Mouse (Mus musculus): ENCODE measurements at regions not wholly inside any gene's neighbourhood (a gene's known extent, or its start where the extent isn't known, plus 50 kb on each side); places are given as distances from the start of the nearest gene placed in this dataset.

- no peak for TF ChIP-seq POLR2A (IDR thresholded peaks at IDR 0.05; ENCODE audit: borderline replicate concordance, extremely low read depth, insufficient read depth, insufficient read length, poor library complexity, severe bottlenecking)
- TF ChIP-seq CTCF (IDR thresholded peaks at IDR 0.05; ENCODE audit: borderline replicate concordance, extremely low read depth, insufficient read depth, insufficient read length) = no peak
Measured at GRCm38 (mm10) chr6:5624085-5624484, 101.4 kb upstream of the Dync1i1 start.

Data from brain, embryonic 14.5 days (tissue).